Comparison of ENCODE assay signal across 8 mouse cellular contexts in genomic region chr10:78170445-78170844, GRCm38 (mm10). TPM values are rescaled to one million over a fixed set of nuclear protein-coding genes. Genes with fewer than 3 reads are reported as not detected.
A peak's percentile ranks its signal among the peaks of the same experiment; 100 is the strongest.
DNase-seq lines count a peak whose midpoint lies in the region; ATAC-seq and TF ChIP-seq lines count a peak whose summit lies in the region.

No protein-coding gene starts in this region.

- H3K27ac ChIP-seq in lung, embryonic 14.5 days (ENCODE audit: low read depth), result no peak overlapping the region
- 0 out of 2 replicates have a peak overlapping the region, but pooled peaks have one; percentile 32 for H3K27ac ChIP-seq in forebrain, embryonic 12.5 days
- peak overlapping the region; percentile 87; the same call in 1 of the 2 replicates for H3K27ac ChIP-seq in limb, embryonic 10.5 days
- H3K27ac ChIP-seq in neural tube, embryonic 14.5 days (ENCODE audit: low read depth, low read length), result peak overlapping the region; percentile 72

- peak overlapping the region; percentile 86; the same call in 1 of the 2 replicates for H3K4me3 ChIP-seq in lung, embryonic 14.5 days (ENCODE audit: low read depth, low read length)
- no peak overlapping the region; the same call in 1 of the 2 replicates for H3K4me3 ChIP-seq in forebrain, embryonic 12.5 days (replicated peaks)
- H3K4me3 ChIP-seq in limb, embryonic 10.5 days, result peak overlapping the region; percentile 90
- peak overlapping the region; percentile 79; the same call in 1 of the 2 replicates for H3K4me3 ChIP-seq in neural tube, embryonic 14.5 days (ENCODE audit: low read depth, low read length)

- H3K9ac ChIP-seq in lung, embryonic 14.5 days, result no peak overlapping the region
- H3K9ac ChIP-seq in forebrain, embryonic 12.5 days, result no peak overlapping the region
- H3K9ac ChIP-seq in neural tube, embryonic 14.5 days (replicated peaks; ENCODE audit: low read depth, low read length), result no peak overlapping the region

- H3K9me3 ChIP-seq in lung, embryonic 14.5 days (ENCODE audit: low read depth, low read length), result no peaks in the 10 kb centered on the region
- H3K9me3 ChIP-seq in forebrain, embryonic 12.5 days, result no peaks in the 10 kb centered on the region
- no peaks in the 10 kb centered on the region for H3K9me3 ChIP-seq in limb, embryonic 10.5 days (replicated peaks)
- H3K9me3 ChIP-seq in neural tube, embryonic 14.5 days (ENCODE audit: control insufficient read depth, low read length), result no peaks in the 10 kb centered on the region

- no peak for ATAC-seq in lung, embryonic 14.5 days (ENCODE audit: insufficient read depth)
- ATAC-seq in forebrain, embryonic 12.5 days (ENCODE audit: low FRiP score), result no peak
- no peak for ATAC-seq in neural tube, embryonic 14.5 days (ENCODE audit: low read depth)

- peaks cover 6% of the 10 kb centered on the region; the same call in 1 of the 2 replicates for H3K4me1 ChIP-seq in lung, embryonic 14.5 days (ENCODE audit: insufficient read depth)
- H3K4me1 ChIP-seq in forebrain, embryonic 12.5 days, result peaks cover 19% of the 10 kb centered on the region
- peaks cover 24% of the 10 kb centered on the region for H3K4me1 ChIP-seq in limb, embryonic 10.5 days
- peaks cover 15% of the 10 kb centered on the region for H3K4me1 ChIP-seq in neural tube, embryonic 14.5 days (ENCODE audit: control insufficient read depth, insufficient read depth, low read length)

- no peaks in the 10 kb centered on the region for H3K27me3 ChIP-seq in lung, embryonic 14.5 days (ENCODE audit: insufficient read depth, low read length)
- no peaks in the 10 kb centered on the region for H3K27me3 ChIP-seq in forebrain, embryonic 12.5 days
- H3K27me3 ChIP-seq in limb, embryonic 10.5 days (ENCODE audit: low read depth, poor library complexity, severe bottlenecking), result no peaks in the 10 kb centered on the region
- no peaks in the 10 kb centered on the region for H3K27me3 ChIP-seq in neural tube, embryonic 14.5 days (ENCODE audit: control insufficient read depth, insufficient read depth, low read length)

- 51% methylated on average over 2 of the region's 2 CpGs for WGBS in lung, embryonic 14.5 days
- WGBS in forebrain, embryonic 12.5 days, result 47% methylated on average over 2 of the region's 2 CpGs
- WGBS in limb, embryonic 10.5 days, result 57% methylated on average over 2 of the region's 2 CpGs
- 56% methylated on average over 2 of the region's 2 CpGs for WGBS in neural tube, embryonic 14.5 days

- peak overlapping the region; percentile 83 for H3K4me2 ChIP-seq in lung, embryonic 14.5 days
- peak overlapping the region; percentile 91 for H3K4me2 ChIP-seq in forebrain, embryonic 12.5 days
- H3K4me2 ChIP-seq in neural tube, embryonic 14.5 days (ENCODE audit: low read depth, low read length), result no peak overlapping the region; the same call in 1 of the 2 replicates

- peaks cover 75% of the 10 kb centered on the region for H3K36me3 ChIP-seq in lung, embryonic 14.5 days (ENCODE audit: insufficient read depth)
- peaks cover 72% of the 10 kb centered on the region for H3K36me3 ChIP-seq in forebrain, embryonic 12.5 days (replicated peaks)
- peaks cover 76% of the 10 kb centered on the region for H3K36me3 ChIP-seq in limb, embryonic 10.5 days
- peaks cover 43% of the 10 kb centered on the region for H3K36me3 ChIP-seq in neural tube, embryonic 14.5 days (ENCODE audit: control insufficient read depth, insufficient read depth, low read length)

- no peak for DNase-seq in lung, embryonic 14.5 days
- no peak for DNase-seq in lung, postnatal 25 days (ENCODE audit: low spot score)
- no peak for DNase-seq in limb, embryonic 10.5 days (ENCODE audit: low spot score)
- no peak for DNase-seq in Muller cell, postnatal 12 days (ENCODE audit: inconsistent ontology term)
- DNase-seq in gastrocnemius, adult 18-20 months (ENCODE audit: low spot score), result no peak
- no peak for DNase-seq in layer of hippocampus, postnatal 14 days (ENCODE audit: low spot score in 2 of 2)

- no peak for TF ChIP-seq CTCF in lung, embryonic 14.5 days (IDR thresholded peaks at IDR 0.05; ENCODE audit: low read depth)

RNA-seq across cellular contexts. Expression of gene D10Jhu81e, which starts 0.9 kb away (rescaled TPM):
- polyA plus RNA-seq in lung, embryonic 14.5 days (2014; fragmentation: Nextera tagmentation; extraction: Ambion mirVana), result 16.7 and 19.7 TPM in 2 replicates
- 17.4 and 23.9 TPM in 2 replicates for polyA plus RNA-seq in forebrain, embryonic 12.5 days (2016; fragmentation: Nextera tagmentation; extraction: Ambion mirVana)
- polyA plus RNA-seq in limb, embryonic 10.5 days (2016; fragmentation: Nextera tagmentation; extraction: Ambion mirVana), result 19.9 and 20.3 TPM in 2 replicates
- 14.6 and 16.0 TPM in 2 replicates for polyA plus RNA-seq in neural tube, embryonic 14.5 days (2014; fragmentation: Nextera tagmentation; extraction: Ambion mirVana)
- total RNA-seq in gastrocnemius, adult 18-20 months (2021), result 100 to 1,000 TPM; 258 to 262 TPM
- total RNA-seq in layer of hippocampus, postnatal 14 days (2021), result 100 to 1,000 TPM; 116 to 119 TPM

RNA-seq across cellular contexts. Expression of gene Pwp2, which starts 14.5 kb away (rescaled TPM):
- 20.8 and 21.8 TPM in 2 replicates for polyA plus RNA-seq in lung, embryonic 14.5 days (2014; fragmentation: Nextera tagmentation; extraction: Ambion mirVana)
- 22.3 and 26.7 TPM in 2 replicates for polyA plus RNA-seq in forebrain, embryonic 12.5 days (2016; fragmentation: Nextera tagmentation; extraction: Ambion mirVana)
- 35.0 and 38.6 TPM in 2 replicates for polyA plus RNA-seq in limb, embryonic 10.5 days (2016; fragmentation: Nextera tagmentation; extraction: Ambion mirVana)
- polyA plus RNA-seq in neural tube, embryonic 14.5 days (2014; fragmentation: Nextera tagmentation; extraction: Ambion mirVana), result 12.7 and 15.7 TPM in 2 replicates
- total RNA-seq in gastrocnemius, adult 18-20 months (2021), result 10 to 100 TPM in 1 of 2 experiments, 1 to 10 TPM in 1; 9.5 to 10.7 TPM
- 10 to 100 TPM; 17.5 to 17.9 TPM for total RNA-seq in layer of hippocampus, postnatal 14 days (2021)
